24 mouse cellular contexts compared by ENCODE assay signal in the genomic region with DNA sequence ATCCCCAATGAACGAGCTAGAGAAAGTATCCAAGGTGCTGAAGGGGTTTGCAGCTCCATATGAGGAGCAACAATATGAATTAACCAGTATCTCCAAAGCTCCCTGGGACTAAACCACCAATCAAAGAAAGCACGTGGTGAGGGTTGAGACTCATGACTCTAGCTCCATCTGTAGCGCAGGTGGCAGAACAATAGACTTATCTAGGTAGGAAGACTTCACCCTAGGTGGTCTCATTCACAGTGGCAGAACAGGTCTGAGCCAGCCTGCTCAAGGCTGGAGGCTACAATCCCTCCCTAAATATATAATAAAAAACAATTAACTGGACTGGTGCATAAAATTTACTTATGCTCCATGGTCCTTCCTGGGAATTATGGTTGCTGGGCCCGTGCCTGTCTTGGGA. TPM values are rescaled to one million over a fixed set of nuclear protein-coding genes. Genes with fewer than 3 reads are reported as not detected.
DNase-seq lines count a peak whose midpoint lies in the region; ATAC-seq and TF ChIP-seq lines count a peak whose summit lies in the region.
"Had no signal": no experiment of that assay in that cellular context is flagged by ENCODE, and none has a peak within 500 bp of the region (broad histone marks: within the 10 kb centered on the region; RNA-seq: fewer than 3 reads in every experiment).

No protein-coding gene starts in this region.

- peaks cover 24% of the 10 kb centered on the region for H3K9me3 ChIP-seq in ES-Bruce4 (replicated peaks; ENCODE audit: control insufficient read depth, insufficient read depth, low read length, poor library complexity, severe bottlenecking)
- 0 out of 2 replicates have a peak, but pooled peaks cover 3% of the 10 kb centered on the region for H3K9me3 ChIP-seq in ES-E14 (ENCODE audit: control insufficient read depth, insufficient read depth, low read depth, low read length)
- H3K9me3 ChIP-seq in stomach, postnatal 0 days (ENCODE audit: control insufficient read depth, low read length), result no peaks in the 10 kb centered on the region
- H3K9me3 ChIP-seq: embryonic facial prominence, embryonic 10.5 days; embryonic facial prominence, embryonic 12.5 days; forebrain, embryonic 13.5 days; forebrain, embryonic 15.5 days had no signal

- H3K27ac ChIP-seq in ES-Bruce4 (ENCODE audit: insufficient read depth, low read length), result peak overlapping the region; percentile 98
- peak overlapping the region; percentile 94 for H3K27ac ChIP-seq in ES-E14 (ENCODE audit: insufficient read depth, low read depth, low read length, poor library complexity, severe bottlenecking)
- H3K27ac ChIP-seq in stomach, postnatal 0 days (replicated peaks), result no peak overlapping the region
- H3K27ac ChIP-seq: embryonic facial prominence, embryonic 10.5 days; embryonic facial prominence, embryonic 12.5 days; forebrain, embryonic 13.5 days; forebrain, embryonic 15.5 days had no signal

- no peaks in the 10 kb centered on the region for H3K27me3 ChIP-seq in ES-Bruce4 (ENCODE audit: control insufficient read depth, insufficient read depth, low read length, poor library complexity, severe bottlenecking)
- H3K27me3 ChIP-seq in stomach, postnatal 0 days (ENCODE audit: control insufficient read depth, insufficient read depth, low read length), result no peaks in the 10 kb centered on the region
- H3K27me3 ChIP-seq: CH12.LX; embryonic facial prominence, embryonic 12.5 days; forebrain, embryonic 13.5 days; forebrain, embryonic 15.5 days had no signal

- WGBS in stomach, postnatal 0 days, result 58% methylated on average over 4 of the region's 4 CpGs

- TF ChIP-seq CTCF in ES-Bruce4 (IDR thresholded peaks at IDR 0.05; ENCODE audit: low read depth, low read length), result no peak
- no peak for TF ChIP-seq CTCF in stomach, postnatal 0 days (IDR thresholded peaks at IDR 0.05; ENCODE audit: low read depth)

- H3K9ac ChIP-seq in ES-Bruce4 (ENCODE audit: low read depth, poor library complexity, severe bottlenecking) (no peak overlapping the region), ES-E14 (ENCODE audit: insufficient read depth, low read depth, low read length, poor library complexity, severe bottlenecking) (no peak overlapping the region)
- no peak overlapping the region for H3K9ac ChIP-seq in stomach, postnatal 0 days (ENCODE audit: low read length)
- H3K9ac ChIP-seq: embryonic facial prominence, embryonic 12.5 days; forebrain, embryonic 13.5 days; forebrain, embryonic 15.5 days; forebrain, postnatal 0 days had no signal

- DNase-seq in ES-E14 (ENCODE audit: low read depth, low spot score) (peak; percentile 78), WW6 (ENCODE audit: low read depth, low spot score) (peak; percentile 20), liver (no peak)
- no peak for DNase-seq in stomach, postnatal 0 days (ENCODE audit: low spot score)
- no peak for DNase-seq in gastrocnemius, postnatal 10 days
- DNase-seq: adrenal gland, adult 8-10 months; adrenal gland, postnatal 14 days; adrenal gland, postnatal 36 days; B cell, adult 2 months; cerebellum, adult 11-12 months; cerebellum, adult 2 months; cerebellum, adult 9-10 months; cerebellum, postnatal 10 days; cerebellum, postnatal 25 days; forebrain, postnatal 0 days had no signal

- no peak for ATAC-seq in stomach, postnatal 0 days (ENCODE audit: low FRiP score, low TSS enrichment)
- ATAC-seq: activated CD4-positive, CD25-positive, alpha-beta regulatory T cell, adult 4 months; CD4-positive, CD25-positive, alpha-beta regulatory T cell, adult 4 months; forebrain, embryonic 13.5 days; forebrain, embryonic 15.5 days; forebrain, postnatal 0 days had no signal

- H3K36me3 ChIP-seq in ES-Bruce4 (ENCODE audit: control insufficient read depth, insufficient read depth, low read length, poor library complexity, severe bottlenecking) (no peaks in the 10 kb centered on the region), ES-E14 (ENCODE audit: control insufficient read depth, insufficient read depth, low read length, poor library complexity, severe bottlenecking) (no peaks in the 10 kb centered on the region)
- H3K36me3 ChIP-seq in stomach, postnatal 0 days (ENCODE audit: control insufficient read depth, insufficient read depth, low read length), result no peaks in the 10 kb centered on the region
- H3K36me3 ChIP-seq: embryonic facial prominence, embryonic 10.5 days; embryonic facial prominence, embryonic 12.5 days; forebrain, embryonic 15.5 days had no signal

- H3K4me2 ChIP-seq in stomach, postnatal 0 days (replicated peaks; ENCODE audit: low read depth), result no peak overlapping the region
- H3K4me2 ChIP-seq: embryonic facial prominence, embryonic 12.5 days; forebrain, embryonic 13.5 days; forebrain, embryonic 15.5 days had no signal

- peak; percentile 95 for TF ChIP-seq EP300 in ES-Bruce4 (IDR thresholded peaks at IDR 0.05; ENCODE audit: insufficient read depth, low read depth, low read length)
- no peak for TF ChIP-seq EP300 in stomach, postnatal 0 days (optimal IDR thresholded peaks at IDR 0.05)

- no peaks in the 10 kb centered on the region for H3K4me1 ChIP-seq in ES-Bruce4 (ENCODE audit: control insufficient read depth, insufficient read depth, low read length)
- H3K4me1 ChIP-seq in ES-E14 (ENCODE audit: control insufficient read depth in 2 of 2, insufficient read depth in 2 of 2, low read length in 2 of 2, poor library complexity in 1 of 2), result peaks cover 4 to 6% of the 10 kb centered on the region in 2 experiments; a peak in 1 of 4 replicates
- H3K4me1 ChIP-seq in stomach, postnatal 0 days (replicated peaks; ENCODE audit: control insufficient read depth, insufficient read depth), result no peaks in the 10 kb centered on the region
- H3K4me1 ChIP-seq: embryonic facial prominence, embryonic 10.5 days; embryonic facial prominence, embryonic 12.5 days; forebrain, embryonic 13.5 days; forebrain, embryonic 15.5 days had no signal

- H3K4me3 ChIP-seq in ES-Bruce4 (ENCODE audit: low read depth, low read length), result no peak overlapping the region
- no peak overlapping the region for H3K4me3 ChIP-seq in ES-E14 (ENCODE audit: insufficient read depth in 1 of 2, low read depth in 1 of 2, low read length in 2 of 2, poor library complexity in 1 of 2, severe bottlenecking in 1 of 2)
- no peak overlapping the region for H3K4me3 ChIP-seq in stomach, postnatal 0 days (ENCODE audit: low read depth, low read length)
- H3K4me3 ChIP-seq: embryonic facial prominence, embryonic 10.5 days; embryonic facial prominence, embryonic 12.5 days; forebrain, embryonic 13.5 days; forebrain, embryonic 15.5 days had no signal

- no peak for TF ChIP-seq POLR2A in ES-Bruce4 (IDR thresholded peaks at IDR 0.05; ENCODE audit: insufficient read depth, low read length)

- in situ Hi-C loops in ES-E14 (cut with MboI; ENCODE audit: low sequenced_read_pairs in 2 of 2, unreplicated experiment in 2 of 2), result no loop called here

TF ChIP-seq in ES-E14, 5 proteins besides CTCF, POLR2A, EP300 and RAD21:
- TF ChIP-seq ZNF384 (IDR thresholded peaks at IDR 0.05; ENCODE audit: low read depth, low read length), result no peak
- no peak for TF ChIP-seq MAFK (IDR thresholded peaks at IDR 0.05; ENCODE audit: insufficient read depth, low read depth, low read length)
- no peak for TF ChIP-seq HCFC1 (IDR thresholded peaks at IDR 0.05; ENCODE audit: borderline replicate concordance, insufficient read depth, low read length)
- TF ChIP-seq CHD2 (IDR thresholded peaks at IDR 0.05; ENCODE audit: low read depth, low read length), result no peak
- TF ChIP-seq ZC3H11A (IDR thresholded peaks at IDR 0.05; ENCODE audit: borderline replicate concordance, low read depth, low read length), result no peak

RNA-seq across cellular contexts. Expression of a gene that starts 18.5 kb away (rescaled TPM):
- polyA plus RNA-seq in ES-Bruce4 (2011; ENCODE audit: insufficient read depth, insufficient read length, low read depth, missing spikeins), result 2.9 and 4.6 TPM in 2 replicates
- total RNA-seq in ES-E14 (2012; rRNA removed), result 2.1 and 4.6 TPM in 2 replicates
- 3.4 and 3.5 TPM in 2 replicates for polyA plus RNA-seq in stomach, postnatal 0 days (2015; fragmentation: Nextera tagmentation; extraction: Ambion mirVana)
- total RNA-seq in gastrocnemius, postnatal 10 days (2021), result under 1 TPM; 0.45 TPM
- total RNA-seq: CH12.LX, MEL had no signal
- polyA plus RNA-seq: activated CD4-positive, CD25-positive, alpha-beta regulatory T cell, adult 4 months; CD4-positive, CD25-positive, alpha-beta regulatory T cell, adult 4 months had no signal

Comparison
In these comparisons a context has a peak if more than half of its experiments do, and no peak if none do; other contexts are left out.
1. DNase-seq: peak in ES-E14 (single experiment) and WW6 (single experiment); none in liver (single experiment), stomach, postnatal 0 days (single experiment) and gastrocnemius, postnatal 10 days (single experiment).